Mouse (Mus musculus) intestine, embryonic 14.5 days (tissue): ENCODE results near the gene Cdc42bpa. TPM values are rescaled to one million over a fixed set of nuclear protein-coding genes. Genes with fewer than 3 reads are reported as not detected.

Experiments
- ATAC-seq: fragments of 200-750 bp; cut with Nextera tagmentation; replicated peaks from 2 replicates; pipeline ENCODE4 v1.8.0; 2017; ENCODE audit warnings: low read depth, moderate number of reproducible peaks, moderate TSS enrichment, moderate library complexity; ENCODE audit not compliant: low FRiP score, low TSS enrichment
- DNase-seq: peaks from one replicate; pipeline ENCODE4 v3.0.0-alpha.2; 2018; ENCODE audit warnings: low spot score
- H3K27ac ChIP-seq: fragments of 300-500 bp; sonication (generic); 2 replicates; pipeline ENCODE4 v1.5.1; 2014; ENCODE audit warnings: low read depth, mild to moderate bottlenecking, control low read depth
- H3K27me3 ChIP-seq: fragments of 300-500 bp; sonication (generic); replicated peaks from 2 replicates; pipeline ENCODE4 v1.6.1; 2014; ENCODE audit warnings: low read length, control low read depth; ENCODE audit not compliant: control insufficient read depth, insufficient read depth
- H3K36me3 ChIP-seq: fragments of 300-500 bp; sonication (generic); 2 replicates; pipeline ENCODE4 v1.6.1; 2014; ENCODE audit warnings: low read length, control low read depth; ENCODE audit not compliant: control insufficient read depth, insufficient read depth
- H3K4me1 ChIP-seq: fragments of 300-500 bp; sonication (generic); replicated peaks from 2 replicates; pipeline ENCODE4 v1.6.1; 2014; ENCODE audit warnings: low read length, control low read depth, mixed read lengths; ENCODE audit not compliant: control insufficient read depth, insufficient read depth
- H3K4me2 ChIP-seq: fragments of 300-500 bp; sonication (generic); 2 replicates; pipeline ENCODE4 v1.6.1; 2014; ENCODE audit warnings: low read length
- H3K4me3 ChIP-seq: fragments of 300-500 bp; sonication (generic); 2 replicates; pipeline ENCODE4 v1.5.1; 2014; ENCODE audit warnings: low read depth, low read length, control low read depth, mixed read lengths
- H3K9ac ChIP-seq: fragments of 300-500 bp; sonication (generic); 2 replicates; pipeline ENCODE4 v1.6.1; 2014; ENCODE audit warnings: mild to moderate bottlenecking, low read length
- H3K9me3 ChIP-seq: fragments of 300-500 bp; sonication (generic); 2 replicates; pipeline ENCODE4 v1.6.1; 2016; ENCODE audit warnings: low read length, control low read depth; ENCODE audit not compliant: control insufficient read depth
- WGBS: fragments of 180-500 bp; shearing (Covaris S2); extraction: QIAGEN DNeasy Blood & Tissue Kit; methylation state at CpG from one replicate; pipeline ENCODE4 v1.1.7; 2014; 5-methylcytosine and 5-hydroxymethylcytosine counted together
- polyA plus RNA-seq: library from polyadenylated mRNA; unstranded; fragments of >200 nt; fragmentation: Nextera tagmentation; extraction: Ambion mirVana; gene quantifications from 2 replicates; pipeline ENCODE4 v1.2.1, GENCODE M21; 2014

Gene Cdc42bpa
- polyA plus RNA-seq, 1 experiment from 2014 or later, result 14.1 TPM

- H3K4me1 ChIP-seq, result peaks cover 10% of the 10 kb centered on the region
- DNase-seq (no peak), ATAC-seq (no peak)
- H3K9me3 ChIP-seq, result no peaks in the 10 kb centered on the region
- 74% methylated on average over 3 of the region's 3 CpGs for WGBS
- H3K9ac ChIP-seq, result no peak overlapping the region
- no peaks in the 10 kb centered on the region for H3K27me3 ChIP-seq
- H3K27ac ChIP-seq, result no peak overlapping the region
- no peaks in the 10 kb centered on the region for H3K36me3 ChIP-seq
- no peak overlapping the region for H3K4me2 ChIP-seq
- no peak overlapping the region for H3K4me3 ChIP-seq
Measured at GRCm38 (mm10) chr1:180197956-180198355, 237.7 kb downstream of the Cdc42bpa start.

- Histone ChIP-seq H3K4me1 (peaks cover 10% of the 10 kb centered on the region), H3K4me3 (no peak within 1 kb of the TSS), H3K27ac (no peak within 1 kb of the TSS), H3K4me2 (no peak within 1 kb of the TSS), H3K36me3 (no peaks in the 10 kb centered on the region), H3K9ac (no peak within 1 kb of the TSS), H3K9me3 (no peaks in the 10 kb centered on the region), H3K27me3 (no peaks in the 10 kb centered on the region)
- 70% methylated on average over 4 of the region's 4 CpGs for WGBS
- DNase-seq (no peak), ATAC-seq (no peak)
Measured at GRCm38 (mm10) chr1:180198959-180199714, 238.9 kb downstream of the Cdc42bpa start, which contains the start of gene Coq8a. Coq8a (minus strand) TSS chr1:180199602.

- 65% methylated on average over 4 of the region's 4 CpGs for WGBS
Measured at GRCm38 (mm10) chr1:180199715-180200050, 239.4 kb downstream of the Cdc42bpa start.

GRCm38 (mm10) chr1:180200722-180201121 lies 240.4 kb downstream of the Cdc42bpa start:
- no peaks in the 10 kb centered on the region for H3K27me3 ChIP-seq
- ATAC-seq (no peak), DNase-seq (no peak)
- H3K4me2 ChIP-seq, result no peak overlapping the region
- no peak overlapping the region for H3K9ac ChIP-seq
- H3K27ac ChIP-seq, result no peak overlapping the region
- H3K4me1 ChIP-seq, result peaks cover 3% of the 10 kb centered on the region
- no peaks in the 10 kb centered on the region for H3K36me3 ChIP-seq
- 56% methylated on average over 5 of the region's 5 CpGs for WGBS
- H3K4me3 ChIP-seq, result no peak overlapping the region
- H3K9me3 ChIP-seq, result no peaks in the 10 kb centered on the region

More at GRCm38 (mm10) chr1:180199715-180200050, 239.4 kb downstream of the Cdc42bpa start:
- DNase-seq (no peak), ATAC-seq (no peak)
- no peaks in the 10 kb centered on the region for H3K9me3 ChIP-seq
- H3K4me2 ChIP-seq, result no peak overlapping the region
- H3K36me3 ChIP-seq, result no peaks in the 10 kb centered on the region
- H3K9ac ChIP-seq, result no peak overlapping the region
- peaks cover 8% of the 10 kb centered on the region for H3K4me1 ChIP-seq
- no peaks in the 10 kb centered on the region for H3K27me3 ChIP-seq
- no peak overlapping the region for H3K27ac ChIP-seq
- no peak overlapping the region for H3K4me3 ChIP-seq

GRCm38 (mm10) chr1:180208370-180208769 lies 248.1 kb downstream of the Cdc42bpa start:
- no peak for DNase-seq
- ATAC-seq, result no peak
- Histone ChIP-seq H3K9ac (no peak overlapping the region), H3K4me1 (no peaks in the 10 kb centered on the region), H3K36me3 (no peaks in the 10 kb centered on the region), H3K4me3 (no peak overlapping the region), H3K27ac (no peak overlapping the region), H3K4me2 (no peak overlapping the region), H3K9me3 (no peaks in the 10 kb centered on the region), H3K27me3 (no peaks in the 10 kb centered on the region)
- 77% methylated on average over 3 of the region's 3 CpGs for WGBS

GRCm38 (mm10) chr1:180210031-180210432 lies 249.8 kb downstream of the Cdc42bpa start:
- Histone ChIP-seq H3K27me3 (no peaks in the 10 kb centered on the region), H3K9ac (no peak overlapping the region), H3K4me2 (no peak overlapping the region), H3K36me3 (no peaks in the 10 kb centered on the region), H3K9me3 (no peaks in the 10 kb centered on the region), H3K27ac (no peak overlapping the region), H3K4me3 (no peak overlapping the region), H3K4me1 (no peaks in the 10 kb centered on the region)
- ATAC-seq, result no peak
- 73% methylated on average over 4 of the region's 4 CpGs for WGBS
- no peak for DNase-seq

- ATAC-seq, result no peak
- Histone ChIP-seq H3K27ac (no peak overlapping the region), H3K9me3 (no peaks in the 10 kb centered on the region), H3K4me2 (no peak overlapping the region), H3K36me3 (no peaks in the 10 kb centered on the region), H3K4me1 (no peaks in the 10 kb centered on the region), H3K9ac (no peak overlapping the region), H3K27me3 (no peaks in the 10 kb centered on the region), H3K4me3 (no peak overlapping the region)
- WGBS, result 83% methylated on average over 9 of the region's 9 CpGs
- no peak for DNase-seq
Measured at GRCm38 (mm10) chr1:180210781-180211271, 250.6 kb downstream of the Cdc42bpa start.

GRCm38 (mm10) chr1:180212911-180213310 lies 252.6 kb downstream of the Cdc42bpa start:
- no peaks in the 10 kb centered on the region for H3K4me1 ChIP-seq
- DNase-seq, result no peak
- 77% methylated on average over 5 of the region's 5 CpGs for WGBS
- H3K4me3 ChIP-seq, result no peak overlapping the region
- no peaks in the 10 kb centered on the region for H3K9me3 ChIP-seq
- ATAC-seq, result no peak
- H3K27me3 ChIP-seq, result no peaks in the 10 kb centered on the region
- H3K4me2 ChIP-seq, result no peak overlapping the region
- no peak overlapping the region for H3K27ac ChIP-seq
- no peak overlapping the region for H3K9ac ChIP-seq
- H3K36me3 ChIP-seq, result no peaks in the 10 kb centered on the region

- DNase-seq (peak; percentile 76), ATAC-seq (peak; percentile 89)
- Histone ChIP-seq H3K4me3 (no peak overlapping the region), H3K36me3 (no peaks in the 10 kb centered on the region), H3K4me2 (no peak overlapping the region), H3K27me3 (no peaks in the 10 kb centered on the region), H3K9ac (no peak overlapping the region), H3K4me1 (no peaks in the 10 kb centered on the region), H3K9me3 (no peaks in the 10 kb centered on the region), H3K27ac (no peak overlapping the region)
- WGBS, result 23% methylated on average over 4 of the region's 4 CpGs
Measured at GRCm38 (mm10) chr1:180215044-180215443, 254.8 kb downstream of the Cdc42bpa start.
